Mouse (Mus musculus): ENCODE data around the gene Vill.
A peak's percentile ranks its signal among the peaks of the same experiment; 100 is the strongest.

Gene Vill

GRCm38 (mm10) chr9:119052154-119052944 is at the start of gene Vill:
Gene Vill (plus strand): TSS chr9:119052778.
- peak; percentile 52 for DNase-seq (ENCODE audit: low spot score)

- DNase-seq (ENCODE audit: low spot score): no peak
These were observed 48.4 kb upstream of the Vill start for GRCm38 (mm10) chr9:119003990-119004702.

- no peak for DNase-seq (ENCODE audit: low spot score)
These were observed 47.9 kb upstream of the Vill start for GRCm38 (mm10) chr9:119004703-119005076.

GRCm38 (mm10) chr9:119005303-119006029 is 47.1 kb upstream of the Vill start:
- DNase-seq (ENCODE audit: low spot score): no peak

GRCm38 (mm10) chr9:119007266-119007665 is 45.3 kb upstream of the Vill start:
- DNase-seq (ENCODE audit: low spot score): no peak

GRCm38 (mm10) chr9:119008871-119009270 is 43.7 kb upstream of the Vill start:
- DNase-seq (ENCODE audit: low spot score): no peak

- DNase-seq (ENCODE audit: low spot score): no peak
These were observed 42.3 kb upstream of the Vill start for GRCm38 (mm10) chr9:119010156-119010710.

- DNase-seq (ENCODE audit: low spot score): no peak
These were observed 35.6 kb upstream of the Vill start for GRCm38 (mm10) chr9:119016785-119017507.

- DNase-seq (ENCODE audit: low spot score): no peak
These were observed 30.8 kb upstream of the Vill start for GRCm38 (mm10) chr9:119021731-119022130.

GRCm38 (mm10) chr9:119025263-119025662 is 27.3 kb upstream of the Vill start:
- no peak for DNase-seq (ENCODE audit: low spot score)

GRCm38 (mm10) chr9:119025832-119026331 is 26.7 kb upstream of the Vill start:
- no peak for DNase-seq (ENCODE audit: low spot score)

GRCm38 (mm10) chr9:119027337-119027736 is 25.2 kb upstream of the Vill start:
- DNase-seq (ENCODE audit: low spot score): no peak

GRCm38 (mm10) chr9:119028226-119029195 is 24.1 kb upstream of the Vill start:
- peak; percentile 54 for DNase-seq (ENCODE audit: low spot score)

- DNase-seq (ENCODE audit: low spot score): peak; percentile 73
These were observed 23.0 kb upstream of the Vill start for GRCm38 (mm10) chr9:119029568-119029967.

- no peak for DNase-seq (ENCODE audit: low spot score)
These were observed 21.5 kb upstream of the Vill start for GRCm38 (mm10) chr9:119031038-119031437.

GRCm38 (mm10) chr9:119031772-119032171 is 20.8 kb upstream of the Vill start:
- DNase-seq (ENCODE audit: low spot score): peak; percentile 69

- no peak for DNase-seq (ENCODE audit: low spot score)
These were observed 20.0 kb upstream of the Vill start for GRCm38 (mm10) chr9:119032538-119032937.

GRCm38 (mm10) chr9:119033111-119033921 is 19.3 kb upstream of the Vill start:
- no peak for DNase-seq (ENCODE audit: low spot score)

- no peak for DNase-seq (ENCODE audit: low spot score)
These were observed 18.5 kb upstream of the Vill start for GRCm38 (mm10) chr9:119034069-119034468.

Measured in ovary, postnatal 36 days (tissue).